Mouse (Mus musculus): ENCODE measurements around the gene Zbtb43. TPM values are rescaled to one million over a fixed set of nuclear protein-coding genes. Genes with fewer than 3 reads are reported as not detected.
A peak's percentile ranks its signal among the peaks of the same experiment; 100 is the strongest.

Zbtb43 gene
- 28.2 and 30.2 TPM in 2 replicates for polyA plus RNA-seq (2016; fragmentation: Nextera tagmentation; extraction: Ambion mirVana)

- 0 out of 2 replicates have a peak within 1 kb of the TSS, but pooled peaks have one; percentile 51 for H3K27ac ChIP-seq
- H3K9ac ChIP-seq: peak within 1 kb of the TSS; percentile 90
- WGBS: 7% methylated on average over 36 of the region's 36 CpGs
These were observed at the start of gene Zbtb43 for GRCm38 (mm10) chr2:33468466-33469097. Zbtb43 (minus strand) TSS chr2:33468559.

GRCm38 (mm10) chr2:33515856-33516255 is 47.5 kb upstream of the Zbtb43 start:
- H3K36me3 ChIP-seq (replicated peaks): no peaks in the 10 kb centered on the region
- ATAC-seq (ENCODE audit: low FRiP score): no peak
- H3K9ac ChIP-seq: no peak overlapping the region
- no peak overlapping the region for H3K4me2 ChIP-seq
- H3K9me3 ChIP-seq: no peaks in the 10 kb centered on the region
- 81% methylated on average over 19 of the region's 19 CpGs for WGBS
- H3K4me1 ChIP-seq: no peaks in the 10 kb centered on the region
- no peaks in the 10 kb centered on the region for H3K27me3 ChIP-seq
- no peak overlapping the region for H3K27ac ChIP-seq
- H3K4me3 ChIP-seq (replicated peaks): no peak overlapping the region

More at GRCm38 (mm10) chr2:33468466-33469097, at the start of gene Zbtb43:
- Histone ChIP-seq H3K36me3 (replicated peaks) (peaks cover 4% of the 10 kb centered on the region), H3K4me2 (peak within 1 kb of the TSS; percentile 79), H3K27me3 (no peaks in the 10 kb centered on the region; the same call in 1 of the 2 replicates), H3K4me1 (peaks cover 29% of the 10 kb centered on the region), H3K9me3 (no peaks in the 10 kb centered on the region), H3K4me3 (replicated peaks) (peak within 1 kb of the TSS; percentile 97)
- ATAC-seq (ENCODE audit: low FRiP score): peak; percentile 96

- Histone ChIP-seq H3K4me1 (no peaks in the 10 kb centered on the region), H3K36me3 (replicated peaks) (no peaks in the 10 kb centered on the region), H3K4me2 (no peak overlapping the region), H3K27me3 (no peaks in the 10 kb centered on the region), H3K9ac (no peak overlapping the region), H3K4me3 (replicated peaks) (no peak overlapping the region), H3K27ac (no peak overlapping the region), H3K9me3 (no peaks in the 10 kb centered on the region)
- no peak for ATAC-seq (ENCODE audit: low FRiP score)
- 92% methylated on average over 8 of the region's 8 CpGs for WGBS
These were observed 47.1 kb upstream of the Zbtb43 start for GRCm38 (mm10) chr2:33515431-33515830.

DNA sequence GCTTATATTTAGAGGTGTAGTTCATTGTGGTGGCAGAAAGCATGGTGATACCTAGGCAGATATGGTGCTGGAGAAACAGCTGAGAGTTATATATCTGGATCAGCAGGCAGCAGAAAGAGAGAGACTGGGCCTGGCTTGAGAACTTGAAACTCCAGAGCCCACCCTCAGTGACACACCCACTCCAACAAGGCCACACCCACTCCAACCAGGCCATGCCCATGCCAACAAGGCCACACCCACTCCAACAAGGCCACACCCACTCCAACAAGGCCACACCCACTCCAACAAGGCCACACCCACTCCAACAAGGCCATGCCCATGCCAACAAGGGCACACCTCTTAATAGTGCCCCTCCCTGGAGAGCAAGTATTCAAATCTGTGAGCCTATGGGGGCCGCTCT is 42.4 kb upstream of the Zbtb43 start:
- no peak overlapping the region for H3K9ac ChIP-seq
- no peaks in the 10 kb centered on the region for H3K36me3 ChIP-seq (replicated peaks)
- 96% methylated on average over 1 of the region's 1 CpGs for WGBS
- no peak for ATAC-seq (ENCODE audit: low FRiP score)
- no peak overlapping the region for H3K27ac ChIP-seq
- no peaks in the 10 kb centered on the region for H3K27me3 ChIP-seq
- no peaks in the 10 kb centered on the region for H3K4me1 ChIP-seq
- H3K9me3 ChIP-seq: no peaks in the 10 kb centered on the region
- H3K4me3 ChIP-seq (replicated peaks): no peak overlapping the region
- no peak overlapping the region for H3K4me2 ChIP-seq

DNA sequence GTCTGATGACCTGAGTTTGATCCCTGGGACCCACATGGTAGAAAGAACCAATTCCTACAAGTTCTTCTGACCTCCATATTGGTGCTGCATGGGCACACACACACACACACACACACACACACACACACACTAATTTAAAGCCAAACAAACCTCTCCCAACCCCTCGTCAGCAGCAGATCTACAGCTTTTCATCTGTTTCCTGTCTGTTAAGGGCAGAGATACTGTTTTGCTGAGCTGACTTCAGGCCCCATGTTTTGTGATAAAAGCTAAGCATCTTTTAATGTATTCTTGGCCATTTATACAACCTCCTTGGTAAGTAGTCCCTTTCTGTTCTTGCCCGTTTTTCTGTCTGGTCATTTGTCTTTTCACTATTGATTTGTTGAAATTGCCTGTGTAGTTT is 34.2 kb upstream of the Zbtb43 start:
- Histone ChIP-seq H3K9me3 (peaks cover 12% of the 10 kb centered on the region; the same call in 1 of the 2 replicates), H3K27me3 (no peaks in the 10 kb centered on the region), H3K27ac (no peak overlapping the region), H3K4me2 (no peak overlapping the region), H3K9ac (no peak overlapping the region), H3K4me1 (no peaks in the 10 kb centered on the region), H3K4me3 (replicated peaks) (no peak overlapping the region), H3K36me3 (replicated peaks) (no peaks in the 10 kb centered on the region)
- WGBS: 44% methylated on average over 2 of the region's 2 CpGs
- ATAC-seq (ENCODE audit: low FRiP score): no peak

GRCm38 (mm10) chr2:33498280-33498679 is 29.9 kb upstream of the Zbtb43 start:
- ATAC-seq (ENCODE audit: low FRiP score): no peak
- 81% methylated on average over 4 of the region's 4 CpGs for WGBS
- H3K4me1 ChIP-seq: no peaks in the 10 kb centered on the region
- no peak overlapping the region for H3K4me3 ChIP-seq (replicated peaks)
- H3K9me3 ChIP-seq: peaks cover 12% of the 10 kb centered on the region; the same call in 1 of the 2 replicates
- no peaks in the 10 kb centered on the region for H3K27me3 ChIP-seq
- no peak overlapping the region for H3K27ac ChIP-seq
- no peaks in the 10 kb centered on the region for H3K36me3 ChIP-seq (replicated peaks)
- H3K4me2 ChIP-seq: no peak overlapping the region
- H3K9ac ChIP-seq: no peak overlapping the region

DNA sequence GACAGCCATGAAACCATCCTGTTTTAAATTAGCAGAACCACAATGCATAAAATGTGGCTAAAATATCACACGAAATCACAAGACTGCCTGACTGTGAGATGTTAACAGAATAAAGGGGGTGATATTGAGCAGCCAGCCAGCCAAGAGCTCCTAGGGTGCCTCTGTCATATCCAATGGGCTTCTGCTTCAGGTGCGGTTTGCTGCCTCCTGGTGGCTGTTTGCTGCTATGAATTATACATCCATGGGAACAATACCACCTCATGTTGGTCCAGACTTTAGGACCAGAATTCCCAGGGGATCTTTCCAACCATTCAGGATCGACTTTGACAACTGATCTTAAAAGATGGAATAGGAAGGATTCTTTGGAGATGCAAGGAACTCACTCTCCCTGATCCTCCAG is 27.3 kb upstream of the Zbtb43 start:
- Histone ChIP-seq H3K9ac (no peak overlapping the region), H3K36me3 (replicated peaks) (no peaks in the 10 kb centered on the region), H3K9me3 (peaks cover 12% of the 10 kb centered on the region; the same call in 1 of the 2 replicates), H3K27ac (no peak overlapping the region), H3K4me1 (no peaks in the 10 kb centered on the region), H3K27me3 (peaks cover 7% of the 10 kb centered on the region; the same call in 1 of the 2 replicates), H3K4me3 (replicated peaks) (no peak overlapping the region), H3K4me2 (no peak overlapping the region)
- ATAC-seq (ENCODE audit: low FRiP score): no peak
- WGBS: 50% methylated on average over 3 of the region's 3 CpGs

GRCm38 (mm10) chr2:33492041-33492440 is 23.7 kb upstream of the Zbtb43 start:
- H3K9me3 ChIP-seq: no peaks in the 10 kb centered on the region
- H3K27me3 ChIP-seq: peaks cover 21% of the 10 kb centered on the region
- WGBS: 97% methylated on average over 3 of the region's 3 CpGs
- H3K27ac ChIP-seq: no peak overlapping the region
- ATAC-seq (ENCODE audit: low FRiP score): no peak
- no peaks in the 10 kb centered on the region for H3K36me3 ChIP-seq (replicated peaks)
- H3K4me1 ChIP-seq: no peaks in the 10 kb centered on the region
- H3K4me3 ChIP-seq (replicated peaks): no peak overlapping the region
- no peak overlapping the region for H3K9ac ChIP-seq
- H3K4me2 ChIP-seq: no peak overlapping the region

GRCm38 (mm10) chr2:33489565-33489964 is 21.2 kb upstream of the Zbtb43 start:
- peaks cover 28% of the 10 kb centered on the region for H3K27me3 ChIP-seq
- no peaks in the 10 kb centered on the region for H3K36me3 ChIP-seq (replicated peaks)
- no peak overlapping the region for H3K9ac ChIP-seq
- H3K4me3 ChIP-seq (replicated peaks): no peak overlapping the region
- 62% methylated on average over 10 of the region's 10 CpGs for WGBS
- H3K27ac ChIP-seq: 0 out of 2 replicates have a peak overlapping the region, but pooled peaks have one; percentile 13
- H3K4me1 ChIP-seq: no peaks in the 10 kb centered on the region
- no peaks in the 10 kb centered on the region for H3K9me3 ChIP-seq
- no peak for ATAC-seq (ENCODE audit: low FRiP score)
- no peak overlapping the region for H3K4me2 ChIP-seq

DNA sequence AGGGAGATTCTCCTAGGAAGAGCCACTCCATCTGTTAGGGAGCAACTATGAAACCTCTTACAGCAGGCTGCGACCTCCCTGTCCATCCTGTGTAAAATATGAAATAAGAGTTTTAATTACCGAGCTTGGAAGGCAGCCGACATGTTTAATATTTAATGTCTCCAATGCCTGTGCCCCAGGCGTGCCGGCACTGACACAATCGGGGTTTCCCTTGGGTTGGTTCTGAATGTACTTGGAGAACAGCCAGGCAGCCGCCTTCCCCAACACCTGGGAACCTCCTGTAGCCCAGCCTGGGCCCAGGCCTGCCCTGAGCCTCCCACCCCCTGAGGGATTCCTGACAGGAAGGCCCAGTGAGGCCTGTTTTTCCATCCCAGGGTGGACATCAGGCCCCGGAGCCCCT is 19.0 kb upstream of the Zbtb43 start:
- Histone ChIP-seq H3K27me3 (peaks cover 28% of the 10 kb centered on the region), H3K4me1 (no peaks in the 10 kb centered on the region), H3K4me3 (replicated peaks) (no peak overlapping the region), H3K4me2 (no peak overlapping the region), H3K36me3 (replicated peaks) (no peaks in the 10 kb centered on the region), H3K9me3 (no peaks in the 10 kb centered on the region), H3K27ac (no peak overlapping the region), H3K9ac (no peak overlapping the region)
- ATAC-seq (ENCODE audit: low FRiP score): no peak
- WGBS: 84% methylated on average over 8 of the region's 8 CpGs

- Histone ChIP-seq H3K9me3 (no peaks in the 10 kb centered on the region), H3K27ac (no peak overlapping the region), H3K4me1 (no peaks in the 10 kb centered on the region), H3K4me3 (replicated peaks) (no peak overlapping the region), H3K36me3 (replicated peaks) (no peaks in the 10 kb centered on the region), H3K27me3 (peaks cover 28% of the 10 kb centered on the region), H3K9ac (no peak overlapping the region), H3K4me2 (no peak overlapping the region)
- no peak for ATAC-seq (ENCODE audit: low FRiP score)
- WGBS: 8% methylated on average over 9 of the region's 9 CpGs
These were observed 18.5 kb upstream of the Zbtb43 start for GRCm38 (mm10) chr2:33486866-33487265.

GRCm38 (mm10) chr2:33477961-33478755 is 9.8 kb upstream of the Zbtb43 start:
- Histone ChIP-seq H3K36me3 (replicated peaks) (no peaks in the 10 kb centered on the region), H3K4me1 (peaks cover 6% of the 10 kb centered on the region; the same call in 1 of the 2 replicates), H3K27ac (no peak overlapping the region), H3K9me3 (no peaks in the 10 kb centered on the region), H3K9ac (no peak overlapping the region), H3K4me2 (no peak overlapping the region), H3K4me3 (replicated peaks) (no peak overlapping the region), H3K27me3 (no peaks in the 10 kb centered on the region; the same call in 1 of the 2 replicates)
- 92% methylated on average over 10 of the region's 10 CpGs for WGBS
- no peak for ATAC-seq (ENCODE audit: low FRiP score)

Data from forebrain, embryonic 12.5 days (tissue).